Mouse (Mus musculus) urinary bladder, postnatal 10 days (tissue): Measurements from ENCODE around the gene Lpar2.

Source experiments
- DNase-seq: peaks from one replicate; pipeline ENCODE4 v3.0.0; 2022; ENCODE audit warnings: low spot score

Gene Lpar2

DNA sequence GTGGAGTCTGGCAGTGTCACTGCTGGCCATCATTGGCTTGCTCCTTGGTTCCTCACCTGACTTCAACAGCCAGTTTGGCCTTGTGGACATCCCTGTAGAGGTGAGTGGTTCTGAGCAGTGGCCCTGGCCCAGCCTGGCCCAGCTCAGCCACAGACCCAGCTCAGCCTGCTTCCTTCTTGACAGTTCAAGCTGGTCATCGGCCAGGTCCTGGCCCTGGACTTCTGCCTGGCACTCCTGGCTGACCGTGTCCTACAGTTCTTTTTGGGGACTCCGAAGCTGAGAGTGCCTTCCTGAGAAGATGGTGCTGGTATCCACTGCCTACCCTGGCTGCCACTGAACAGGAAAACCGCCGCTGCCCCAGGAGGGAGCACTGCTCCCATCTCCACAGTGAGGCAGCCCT is 15.0 kb upstream of the Lpar2 start:
- DNase-seq, result no peak

DNA sequence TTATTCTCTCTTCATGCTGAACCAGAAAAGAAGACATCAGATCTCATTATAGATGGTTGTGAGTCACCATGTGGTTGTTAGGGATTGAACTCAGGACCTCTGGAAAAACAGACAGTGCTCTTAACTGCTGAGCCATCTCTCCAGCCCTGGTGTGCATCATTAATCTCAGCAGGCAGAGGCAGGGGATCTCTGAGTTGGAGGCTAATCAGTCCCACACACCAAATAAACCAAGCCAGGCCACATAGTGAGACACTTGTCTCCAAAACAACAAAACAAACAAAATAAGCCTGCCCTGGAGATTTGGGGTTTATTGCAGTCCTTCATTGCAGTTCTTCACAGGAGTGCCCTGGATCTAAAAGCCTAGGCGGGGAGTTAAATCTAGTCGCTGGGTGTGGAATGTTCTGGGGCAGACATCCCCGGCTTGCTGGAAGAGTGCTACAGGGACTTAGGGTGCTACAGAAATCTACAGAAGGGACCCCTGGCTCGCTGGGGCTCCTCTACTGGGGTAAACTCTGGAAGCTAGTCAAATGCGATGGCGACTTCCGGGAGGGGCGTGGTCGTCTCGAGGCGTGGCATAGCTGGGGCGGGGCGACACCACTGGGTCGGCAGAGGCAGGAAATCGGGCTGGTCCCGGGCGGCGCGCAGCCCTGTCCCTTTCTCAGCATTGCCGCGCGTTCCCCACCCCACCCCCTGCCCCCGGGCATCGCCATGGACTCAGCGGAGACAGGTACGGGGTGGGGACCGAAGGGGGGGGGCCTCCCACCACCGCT is 13.9 kb upstream of the Lpar2 start, which contains the start of gene Gmip:
Gmip (plus strand) TSS at position 586 of the 770 bp plus-strand sequence.
- no peak for DNase-seq

DNA sequence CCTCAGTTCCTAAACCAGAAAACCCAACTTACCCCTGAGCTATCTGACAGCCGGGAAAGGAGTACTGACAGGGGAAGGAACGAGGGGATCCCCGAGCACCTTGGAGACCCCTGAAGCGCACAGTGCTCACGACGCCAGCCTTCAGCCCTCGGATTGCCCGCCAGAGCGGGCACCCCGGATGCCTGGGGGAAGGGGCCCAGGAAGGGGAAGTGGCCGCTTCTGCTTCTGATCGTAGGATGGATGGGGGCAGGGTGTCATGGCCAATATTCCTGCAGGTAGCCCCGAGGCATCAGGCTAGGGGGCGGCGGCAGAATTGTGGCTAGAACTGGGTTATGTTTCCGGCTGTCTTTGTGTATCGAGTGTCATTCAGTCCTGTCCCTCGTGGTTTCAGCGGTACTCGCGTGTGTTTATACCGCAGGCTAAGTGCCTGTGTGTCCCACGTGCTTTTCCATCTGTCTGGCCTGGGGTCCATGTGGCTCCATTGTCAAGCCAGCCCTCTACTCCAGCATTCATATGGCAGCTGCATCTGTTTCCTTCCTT is 13.3 kb upstream of the Lpar2 start:
- DNase-seq, result no peak

DNA sequence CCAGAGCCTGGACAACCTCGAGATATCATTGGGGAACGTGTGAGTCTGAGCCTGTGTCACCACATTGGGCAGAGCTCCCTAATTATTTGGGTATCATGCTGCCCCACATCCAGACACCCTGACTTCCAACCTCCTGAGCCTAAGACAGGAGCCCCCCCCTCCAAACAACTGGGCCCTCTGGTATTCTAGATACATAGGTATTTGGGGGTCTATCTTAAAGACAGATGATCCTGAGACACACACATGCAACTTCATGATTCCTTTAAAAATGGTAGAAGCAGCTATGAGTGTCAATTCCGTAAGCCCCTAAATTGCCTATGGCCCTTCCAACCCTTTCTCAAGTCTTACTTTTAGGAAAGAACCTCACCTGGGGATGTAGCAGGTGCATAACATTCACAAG is 12.4 kb upstream of the Lpar2 start:
- DNase-seq, result no peak

DNA sequence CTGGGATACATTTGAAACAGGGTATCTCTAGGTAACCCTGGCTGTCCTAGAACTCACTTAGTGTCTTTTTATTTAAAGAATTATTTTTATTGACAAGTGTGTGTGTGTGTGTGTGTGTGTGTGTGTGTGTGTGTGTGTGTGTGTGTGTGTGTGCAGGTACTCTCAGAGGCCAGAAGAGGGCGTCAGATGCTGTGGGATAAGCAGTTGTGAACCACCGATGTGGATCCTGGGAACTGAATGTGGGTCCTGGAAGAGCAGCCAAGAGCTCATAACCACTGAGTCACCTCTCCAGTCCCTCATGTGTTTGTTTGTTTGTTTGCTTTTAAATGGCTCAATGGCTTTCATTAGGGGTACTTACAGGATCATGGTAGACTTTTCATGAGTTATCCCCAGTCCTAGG is 7.3 kb upstream of the Lpar2 start:
- no peak for DNase-seq

DNA sequence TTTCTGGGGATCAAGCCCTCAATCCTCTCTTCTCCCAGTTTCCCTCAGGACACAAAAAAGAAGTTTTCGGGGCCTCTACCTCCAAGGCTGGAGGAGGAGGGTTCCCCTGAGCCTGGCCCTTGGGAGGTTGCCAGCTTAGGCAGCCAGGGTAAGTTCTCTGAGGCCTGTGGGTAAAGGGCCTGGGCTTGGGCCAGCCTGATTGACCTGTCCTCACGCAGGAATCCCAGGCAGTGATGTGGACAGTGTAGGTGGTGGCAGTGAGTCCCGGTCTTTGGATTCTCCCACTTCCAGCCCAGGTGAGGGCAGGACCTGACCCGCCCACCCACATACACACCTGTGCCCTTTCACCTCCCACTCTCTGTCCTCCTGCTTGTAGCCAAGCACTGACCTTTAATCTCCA is 6.8 kb upstream of the Lpar2 start:
- DNase-seq, result no peak

DNA sequence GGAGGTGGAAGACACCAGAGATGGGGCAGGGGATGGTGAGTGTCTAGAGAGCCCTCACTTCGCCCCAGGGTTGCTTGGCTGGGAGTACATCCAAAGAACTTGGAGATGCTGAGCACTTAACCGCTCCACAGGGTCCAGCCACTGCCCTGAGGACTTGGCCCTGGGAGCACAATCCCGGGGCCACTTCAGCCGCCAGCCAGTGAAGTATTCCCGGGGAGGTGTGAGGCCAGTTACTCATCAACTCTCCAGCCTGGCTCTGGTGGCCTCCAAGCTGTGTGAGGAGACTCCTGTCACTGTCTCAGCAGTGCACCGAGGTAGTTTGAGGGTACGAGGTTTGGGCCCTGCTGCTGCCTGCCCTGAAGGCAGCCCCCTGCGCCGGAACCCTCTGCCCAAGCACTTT is 1.8 kb upstream of the Lpar2 start:
- no peak for DNase-seq

DNA sequence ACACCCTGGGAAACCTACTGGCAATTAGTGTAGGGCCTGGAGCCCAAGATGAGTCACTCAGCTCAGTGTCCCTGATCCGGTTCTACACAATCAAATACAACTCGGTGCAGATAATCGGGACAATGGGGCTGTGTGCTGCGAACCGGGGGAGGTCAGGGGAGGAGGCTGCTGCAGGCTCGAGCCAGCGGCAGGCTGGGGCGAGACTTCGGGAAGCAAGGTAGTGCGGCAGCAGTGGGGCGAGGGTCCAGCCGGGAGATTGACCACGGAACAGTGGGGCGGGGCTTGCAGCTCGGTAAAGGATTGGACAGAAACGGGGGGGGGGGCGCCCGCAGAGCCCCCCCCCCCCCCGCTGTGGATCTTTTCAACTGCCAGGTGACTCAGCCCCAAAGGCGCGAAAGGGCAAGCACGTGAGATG is 251 bp upstream of the Lpar2 start:
- DNase-seq, result no peak

DNA sequence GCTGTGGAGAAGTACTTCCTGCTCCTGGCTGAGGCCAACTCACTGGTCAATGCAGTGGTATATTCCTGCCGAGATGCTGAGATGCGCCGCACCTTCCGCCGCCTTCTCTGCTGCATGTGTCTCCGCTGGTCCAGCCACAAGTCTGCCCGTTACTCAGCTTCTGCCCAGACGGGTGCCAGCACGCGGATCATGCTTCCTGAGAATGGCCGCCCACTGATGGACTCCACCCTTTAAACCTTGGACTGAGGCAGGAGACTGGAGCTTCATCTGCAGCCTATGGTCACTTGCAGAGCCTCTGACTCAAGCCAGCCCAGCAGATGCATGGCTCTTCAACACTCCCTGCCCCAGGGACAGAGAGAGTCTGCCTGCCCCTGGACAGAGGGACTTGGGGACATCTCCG is 4.1 kb downstream of the Lpar2 start:
- no peak for DNase-seq

DNA sequence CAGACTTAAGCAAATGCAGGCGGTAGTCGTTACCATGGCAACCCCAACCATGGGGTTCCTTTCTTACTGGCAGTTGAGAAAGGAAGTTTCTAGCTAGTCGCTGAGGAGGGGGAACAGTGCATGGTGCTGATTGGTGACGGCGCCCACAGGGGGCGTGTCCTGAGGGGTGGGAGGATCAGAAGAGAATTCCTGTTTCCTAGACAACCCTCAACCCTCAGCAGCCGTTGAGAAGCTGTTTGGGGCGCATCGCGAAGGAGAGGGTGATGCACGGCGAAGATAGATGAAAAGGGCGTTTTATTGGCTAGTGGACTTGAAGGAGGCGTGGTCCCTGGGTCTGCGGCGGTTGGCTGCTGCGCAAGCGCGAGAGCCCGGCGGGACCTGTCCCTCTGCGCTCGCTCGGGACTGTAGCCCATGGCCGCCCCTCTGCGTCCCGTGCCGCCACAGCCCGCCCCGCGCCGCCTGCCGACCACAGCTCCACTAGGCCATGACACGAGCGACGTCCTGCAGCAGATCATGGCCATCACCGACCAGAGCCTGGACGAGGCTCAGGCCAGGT is 10.1 kb downstream of the Lpar2 start, which contains the start of gene Pbx4:
Pbx4 (plus strand) TSS at position 194 of the 556 bp plus-strand sequence.
- no peak for DNase-seq

DNA sequence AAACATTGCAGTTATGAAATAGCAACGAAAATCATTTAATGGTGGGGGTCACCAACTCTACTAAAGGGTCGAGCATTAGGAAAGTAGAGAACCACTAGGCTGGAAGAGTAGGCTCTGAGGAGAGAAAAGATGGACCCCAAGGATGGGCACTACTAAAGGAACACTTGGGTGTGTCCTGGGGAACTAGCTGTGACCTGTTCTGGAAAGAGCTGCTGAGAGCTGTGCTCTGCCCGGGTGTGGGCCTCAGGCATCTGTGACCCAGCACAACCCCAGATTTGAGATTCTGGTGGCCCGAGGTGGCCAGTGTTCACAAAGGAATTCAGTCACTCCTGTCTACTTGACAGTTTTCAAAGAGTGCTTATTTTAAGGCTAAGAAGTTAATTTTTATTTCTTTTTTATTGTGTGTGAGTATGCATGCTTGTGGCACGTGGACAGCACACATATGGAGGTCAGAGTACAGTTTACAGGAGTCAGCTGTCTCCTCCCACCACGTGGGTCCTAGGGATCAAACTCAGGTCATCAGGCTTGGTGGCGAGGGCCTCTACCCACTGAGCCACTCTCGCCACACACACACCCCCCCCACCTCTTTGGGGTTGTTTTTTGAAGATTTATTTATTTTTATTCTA is 14.9 kb downstream of the Lpar2 start:
- no peak for DNase-seq

DNA sequence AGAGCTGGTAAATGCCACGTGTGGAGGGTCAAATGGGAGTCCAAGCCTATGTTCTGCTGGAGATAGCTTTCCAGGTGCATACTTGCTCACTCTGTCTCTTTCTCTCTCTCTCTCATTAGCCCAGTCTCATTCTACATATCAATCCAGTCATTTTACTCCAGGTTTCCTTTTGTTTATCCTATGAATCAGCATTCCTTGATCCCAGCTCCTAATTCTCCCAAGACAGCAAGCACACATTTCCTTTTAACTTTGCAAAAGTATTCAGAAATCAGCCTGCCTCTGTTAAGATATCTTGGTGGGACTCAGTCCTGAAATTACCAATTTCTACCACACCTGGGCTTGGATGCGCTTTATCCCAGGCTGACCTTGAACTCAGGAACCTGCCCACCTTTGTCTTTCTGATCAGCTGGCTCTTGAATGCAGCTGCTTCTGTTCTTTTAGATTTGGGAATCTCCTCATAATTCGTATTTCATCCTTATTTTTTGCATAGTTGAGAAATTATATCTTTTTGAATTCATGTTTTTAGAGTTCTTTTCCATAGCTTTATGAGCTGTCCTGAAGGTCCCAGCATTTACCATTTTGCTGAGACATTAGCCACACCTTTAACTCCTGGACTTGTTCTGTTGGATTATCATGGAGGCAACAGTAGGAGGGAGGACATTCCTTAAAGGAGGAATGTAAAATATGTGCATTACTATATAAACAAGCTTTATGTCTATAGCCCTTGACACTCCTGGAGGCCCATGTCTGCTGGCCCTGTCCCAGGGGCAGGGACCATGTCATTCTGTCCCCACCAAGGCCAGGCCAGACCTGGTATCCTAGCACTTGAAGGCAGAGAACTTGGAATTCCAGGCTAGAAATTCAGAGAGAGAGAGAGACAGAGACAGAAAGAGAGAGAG is 25.2 kb downstream of the Lpar2 start:
- no peak for DNase-seq

DNA sequence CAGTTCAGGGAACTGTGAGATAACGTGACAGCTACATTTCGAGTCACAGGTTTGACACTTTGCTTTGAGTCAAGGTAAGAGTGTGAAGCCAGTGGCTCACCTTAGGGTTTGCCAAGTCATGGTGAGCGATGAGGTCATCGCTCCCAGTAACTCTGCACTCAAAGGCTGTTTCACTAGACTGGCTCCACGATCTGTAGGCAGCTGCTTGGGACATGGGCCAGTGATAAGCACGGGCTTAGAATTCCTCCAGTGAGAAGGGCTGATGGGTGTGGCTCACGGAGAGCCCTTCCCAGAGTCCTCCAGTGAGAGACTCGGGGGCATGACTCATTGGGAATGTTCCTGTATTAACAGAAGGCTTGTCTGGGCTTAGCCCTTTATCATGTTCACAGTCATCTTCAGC is 26.7 kb downstream of the Lpar2 start:
- DNase-seq, result no peak

DNA sequence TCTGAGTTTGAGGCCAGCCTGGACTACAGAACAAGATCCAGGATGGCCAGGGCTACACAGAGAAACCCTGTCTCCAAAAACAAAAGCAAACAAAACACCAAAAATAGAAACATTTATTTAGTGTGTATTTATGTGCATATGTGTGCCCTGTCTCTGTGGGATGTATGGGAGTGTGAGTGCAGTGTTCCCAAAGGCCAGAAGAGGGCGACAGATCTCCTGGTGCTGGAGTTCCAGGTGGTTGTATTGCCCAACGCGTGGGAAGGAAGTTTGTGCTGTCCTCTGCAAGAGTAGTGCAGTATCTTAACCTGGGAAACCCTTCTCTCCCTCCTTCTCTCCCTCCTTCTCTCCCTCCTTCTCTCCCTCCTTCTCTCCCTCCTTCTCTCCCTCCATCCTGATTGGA is 27.7 kb downstream of the Lpar2 start:
- no peak for DNase-seq

DNA sequence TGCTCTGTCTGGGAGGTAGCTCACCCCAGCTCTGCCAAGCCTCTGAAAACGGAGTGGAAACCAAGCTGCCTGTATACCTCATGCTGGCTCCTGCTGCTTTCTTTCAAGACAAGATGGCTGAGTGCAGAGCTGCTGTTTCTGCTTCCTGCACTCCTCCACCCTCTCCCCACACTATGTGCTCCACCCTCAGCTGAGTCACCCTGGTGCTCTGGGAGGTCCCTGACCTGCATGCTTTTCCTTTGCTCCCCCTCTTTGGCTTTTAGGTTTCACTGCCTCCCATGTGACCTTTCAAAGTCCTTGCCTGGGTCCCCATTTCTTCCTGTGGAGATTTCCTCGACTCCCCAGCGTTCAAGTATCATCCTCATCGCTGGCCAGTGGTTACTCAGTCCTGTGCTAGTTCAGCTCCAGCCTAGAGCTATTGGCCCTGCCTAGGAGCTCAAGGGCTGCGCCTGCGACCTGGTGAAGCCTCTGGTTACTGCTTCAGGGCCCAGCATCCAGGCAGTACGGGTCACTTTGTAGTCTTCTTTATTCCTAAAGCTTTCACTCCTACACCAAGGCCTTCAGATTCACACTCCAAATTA is 28.8 kb downstream of the Lpar2 start:
- no peak for DNase-seq

DNA sequence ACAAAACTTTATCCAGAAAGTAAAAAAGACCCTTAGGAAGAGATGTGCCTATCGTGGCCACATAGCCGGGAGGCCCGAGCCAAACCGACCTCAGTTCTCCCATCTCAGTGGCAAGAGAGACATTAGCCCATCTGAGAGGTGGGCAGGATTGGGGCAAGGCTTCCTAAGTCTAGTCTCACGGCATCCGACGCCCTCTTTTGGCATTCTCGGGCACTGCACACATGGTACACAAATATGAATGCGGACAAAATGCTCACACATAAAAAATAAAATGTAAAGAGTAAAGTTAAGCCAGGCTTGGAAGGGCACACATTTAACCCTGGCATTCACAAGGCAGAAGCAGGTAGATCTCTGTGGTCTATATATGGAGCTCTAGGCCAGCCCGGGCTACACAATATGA is 31.6 kb downstream of the Lpar2 start:
- DNase-seq, result no peak

DNA sequence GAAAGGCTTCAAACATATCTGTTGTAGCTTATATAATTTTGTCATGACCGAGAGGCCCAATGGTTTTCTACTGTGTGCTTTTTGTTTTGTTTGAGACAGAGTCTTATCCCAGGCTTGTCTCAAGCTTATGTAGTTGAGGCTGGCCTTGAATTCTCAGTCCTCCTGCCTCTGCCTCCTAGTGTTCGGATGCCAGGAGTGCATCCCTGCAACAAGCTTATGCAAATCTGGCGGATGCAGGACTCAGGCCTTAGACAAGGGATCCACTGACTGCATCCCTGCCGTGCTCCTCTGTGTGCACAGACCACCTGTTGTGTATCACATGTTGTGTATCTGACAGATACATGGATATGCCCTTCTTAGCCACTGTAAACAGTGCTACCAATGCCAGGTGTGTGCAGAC is 38.6 kb downstream of the Lpar2 start:
- DNase-seq, result no peak

DNA sequence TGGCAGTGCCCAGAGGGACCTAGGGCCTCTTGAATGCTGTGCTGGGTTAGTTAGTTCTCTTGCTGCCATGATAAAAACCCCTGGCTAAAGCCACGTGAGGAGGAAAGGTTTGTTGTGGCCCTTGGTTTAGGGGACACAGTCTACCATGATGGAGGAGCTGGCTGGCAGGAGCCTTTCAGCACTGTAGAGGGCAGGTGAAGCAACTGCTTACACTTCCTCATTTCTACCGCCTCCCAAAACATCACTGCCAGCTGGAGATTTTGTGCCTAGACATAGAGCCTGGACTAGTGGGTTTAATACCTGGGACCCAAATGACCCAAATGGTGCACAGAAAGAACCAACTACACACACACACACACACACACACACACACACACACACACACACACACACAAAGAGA is 39.0 kb downstream of the Lpar2 start:
- DNase-seq, result no peak

DNA sequence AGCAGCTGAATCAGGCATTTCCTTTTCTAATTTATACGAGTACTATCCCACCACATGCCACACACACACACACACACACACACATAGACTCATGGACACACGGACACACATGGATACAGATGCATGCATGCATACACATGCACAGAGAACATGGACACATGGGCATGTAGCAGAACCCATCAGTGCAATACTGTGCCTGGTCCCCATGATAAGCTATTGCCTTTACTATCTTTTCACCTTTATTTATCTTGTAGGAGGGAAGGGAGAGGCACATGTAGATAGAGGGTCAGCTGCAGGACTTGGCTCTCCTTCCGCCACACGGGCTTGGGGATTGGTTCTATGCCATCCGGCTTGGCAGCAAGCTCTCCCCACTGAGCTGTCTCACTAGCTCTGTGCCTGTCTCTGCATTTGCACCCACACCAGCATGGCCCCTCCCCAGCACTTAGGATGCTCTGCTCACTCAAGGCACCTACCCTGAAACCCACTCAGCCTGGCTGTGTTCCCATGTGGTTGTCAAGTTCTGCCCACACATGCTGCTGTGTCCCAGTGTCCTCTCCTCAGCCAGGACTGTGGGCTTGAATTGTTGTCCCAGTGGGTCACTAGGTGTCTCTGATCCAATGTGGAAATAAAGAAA is 41.3 kb downstream of the Lpar2 start:
- no peak for DNase-seq

DNA sequence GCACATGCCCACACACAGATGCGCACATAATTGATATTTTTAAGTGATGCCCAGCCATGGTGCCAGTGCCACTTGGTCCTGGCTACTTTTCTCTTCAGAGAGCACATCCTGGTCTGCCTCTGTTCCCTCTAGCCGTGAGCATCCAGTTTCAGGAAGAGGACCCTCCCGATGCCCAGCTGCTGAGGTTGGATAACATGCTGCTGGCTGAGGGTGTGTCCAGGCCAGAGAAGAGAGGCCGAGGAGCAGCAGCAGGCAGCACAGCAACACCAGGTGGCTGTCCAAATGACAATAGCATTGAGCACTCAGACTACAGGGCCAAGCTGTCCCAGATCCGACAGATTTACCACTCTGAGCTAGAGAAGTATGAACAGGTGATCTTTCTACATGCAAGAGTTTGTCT is 42.0 kb downstream of the Lpar2 start:
- DNase-seq, result no peak

DNA sequence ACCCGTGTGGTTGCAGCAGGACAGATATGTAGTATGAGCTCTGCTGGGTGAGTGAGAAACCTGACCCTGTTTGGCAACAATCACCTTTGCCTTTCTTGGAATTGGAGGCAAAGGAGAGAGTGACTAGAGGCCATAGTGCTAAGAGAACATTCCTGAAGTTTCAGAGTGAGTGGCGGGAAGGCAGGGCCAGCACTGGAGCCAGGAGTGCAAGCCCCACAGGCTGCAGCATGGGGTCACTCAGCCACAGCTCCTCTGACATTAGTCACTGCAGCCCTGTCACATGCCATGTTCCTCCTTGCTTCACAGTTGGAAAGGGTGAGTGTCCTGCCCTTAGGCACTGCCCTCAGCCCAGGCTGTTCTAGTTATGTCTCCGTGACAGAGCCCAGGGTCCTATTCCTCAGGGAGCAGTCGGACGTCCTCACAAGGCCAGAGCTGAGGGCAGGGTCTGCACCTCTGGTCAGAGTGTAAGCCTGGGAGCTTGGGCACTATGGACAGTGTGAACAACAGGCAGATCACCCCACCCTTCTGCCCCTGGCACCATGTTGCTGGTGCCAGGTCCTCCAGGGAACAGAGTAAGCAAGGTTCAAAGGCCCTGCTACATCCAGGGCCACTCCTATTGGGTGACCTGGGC is 45.6 kb downstream of the Lpar2 start:
- DNase-seq, result no peak
